Mouse (Mus musculus) monocyte, adult 5-6 weeks (primary cell): Measurements from ENCODE around the gene Gm3099. TPM values are rescaled to one million over a fixed set of nuclear protein-coding genes. Genes with fewer than 3 reads are reported as not detected.
"Not testable (repeated sequence)": the region's sequence is repeated elsewhere in the genome, so short reads cannot be mapped to it uniquely, and the experiment has no call there.

ENCODE experiments used
- ATAC-seq: fragments of 153-309, 156-312 bp; replicated peaks from 2 replicates; pipeline ENCODE4 v1.8.0; 2017; ENCODE audit warnings: mild to moderate bottlenecking; ENCODE audit not compliant: low TSS enrichment, insufficient number of reproducible peaks, severe bottlenecking, poor library complexity, low FRiP score
- total RNA-seq: library from RNA; stranded (forward); fragments of 200-1000, 200-491, 200-594 nt; gene quantifications from 3 replicates; pipeline ENCODE4 v1.2.3, GENCODE M21; 2017

The Gm3099 gene
- not detected in 3 replicates for total RNA-seq

DNA sequence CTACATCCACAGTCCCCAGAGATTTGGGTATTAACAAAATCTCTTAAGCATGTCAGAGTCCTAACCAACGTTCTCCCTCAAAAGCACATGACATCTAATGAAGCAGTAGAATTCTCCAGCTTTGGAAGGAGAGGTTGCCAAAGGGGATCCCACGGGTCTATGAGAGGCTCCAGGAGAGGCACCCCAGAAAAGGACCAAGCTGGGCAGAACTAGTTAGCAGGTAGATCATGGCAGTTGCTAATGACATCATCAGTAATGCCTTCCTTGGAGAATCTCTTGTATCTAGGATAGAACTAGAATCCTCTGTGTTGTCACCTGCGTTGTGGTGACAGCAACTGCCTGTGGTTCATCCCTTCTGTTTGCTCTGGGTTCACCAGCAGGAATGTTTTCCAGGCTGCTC is at the start of gene Gm3099:
Gm3099 (plus strand) TSS at position 301 of the 400 bp plus-strand sequence.
- ATAC-seq = not testable (repeated sequence)

DNA sequence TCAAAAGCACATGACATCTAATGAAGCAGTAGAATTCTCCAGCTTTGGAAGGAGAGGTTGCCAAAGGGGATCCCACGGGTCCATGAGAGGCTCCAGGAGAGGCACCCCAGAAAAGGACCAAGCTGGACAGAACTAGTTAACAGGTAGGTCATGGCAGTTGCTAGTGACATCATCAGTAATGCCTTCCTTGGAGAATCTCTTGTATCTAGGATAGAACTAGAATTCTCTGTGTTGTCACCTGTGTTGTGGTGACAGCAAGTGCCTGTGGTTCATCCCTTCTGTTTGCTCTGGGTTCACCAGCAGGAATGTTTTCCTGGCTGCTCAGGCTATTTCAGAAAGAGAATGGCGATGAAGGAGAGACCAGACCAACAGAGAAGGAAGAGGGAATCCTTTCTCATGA is 34.9 kb upstream of the Gm3099 start, which contains the start of gene Gm3095:
Gm3095 (plus strand) TSS at position 301 of the 400 bp plus-strand sequence.
- not testable (repeated sequence) for ATAC-seq

DNA sequence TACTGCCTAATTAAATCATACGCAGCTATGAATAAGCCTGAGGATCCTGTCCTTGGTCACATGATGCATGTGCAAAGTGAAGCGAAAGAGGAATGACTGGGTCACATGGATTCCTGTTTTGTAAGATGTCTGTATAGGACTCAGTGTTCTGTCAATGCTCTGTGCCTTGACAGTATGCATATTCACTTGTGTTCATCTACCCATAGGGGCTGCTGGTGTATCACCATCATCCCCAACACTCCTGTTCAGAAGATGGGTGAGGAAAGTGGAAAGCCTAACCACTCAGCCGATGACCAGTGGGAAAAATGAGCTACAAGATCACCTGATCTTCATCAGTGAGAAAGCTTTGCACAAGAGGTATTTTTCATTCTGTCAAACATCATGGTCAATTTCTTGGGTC is 25.4 kb downstream of the Gm3099 start, which contains the start of gene Gm5796:
Gm5796 (plus strand) TSS at position 301 of the 400 bp plus-strand sequence.
- ATAC-seq = not testable (repeated sequence)

Other genes starting within 250 kb of the Gm3099 start
- gene Gm3002, start 188.3 kb upstream of the Gm3099 start, total RNA-seq = not detected in 3 replicates
- not detected in 3 replicates for gene Gm3033, start 152.1 kb upstream of the Gm3099 start, total RNA-seq
- not detected in 3 replicates for gene Gm2916, start 114.2 kb upstream of the Gm3099 start, total RNA-seq
- not detected in 3 replicates for gene Gm3029, start 66.6 kb upstream of the Gm3099 start, total RNA-seq
- gene Gm3095, start 34.8 kb upstream of the Gm3099 start, total RNA-seq = not detected in 3 replicates
- gene Gm5796, start 25.5 kb downstream of the Gm3099 start, total RNA-seq = not detected in 3 replicates
- gene Gm3115, start 85.7 kb downstream of the Gm3099 start, total RNA-seq = not detected in 3 replicates
- gene Gm8108, start 112.1 kb downstream of the Gm3099 start, total RNA-seq = not detected in 3 replicates
- gene Gm3127, start 166.6 kb downstream of the Gm3099 start, total RNA-seq = not detected in 3 replicates
- gene Gm2974, start 184.2 kb downstream of the Gm3099 start, total RNA-seq = not detected in 3 replicates